Mouse (Mus musculus) kidney, adult 2 months (tissue): ENCODE data around the gene Klk8.

Source experiments
- CTCF ChIP-seq: fragments of 200-500 bp; conservative IDR thresholded peaks from 2 replicates; pipeline ENCODE4 v1.5.1; 2011; ENCODE audit warnings: low read depth, mild to moderate bottlenecking, control low read depth, low read length, moderate library complexity, mixed read lengths; ENCODE audit not compliant: insufficient read depth, insufficient read length
- POLR2A ChIP-seq: fragments of 200-500 bp; IDR thresholded peaks from one replicate; pipeline ENCODE4 v1.6.1; 2011; ENCODE audit warnings: low read depth, low read length, control low read depth

DNA sequence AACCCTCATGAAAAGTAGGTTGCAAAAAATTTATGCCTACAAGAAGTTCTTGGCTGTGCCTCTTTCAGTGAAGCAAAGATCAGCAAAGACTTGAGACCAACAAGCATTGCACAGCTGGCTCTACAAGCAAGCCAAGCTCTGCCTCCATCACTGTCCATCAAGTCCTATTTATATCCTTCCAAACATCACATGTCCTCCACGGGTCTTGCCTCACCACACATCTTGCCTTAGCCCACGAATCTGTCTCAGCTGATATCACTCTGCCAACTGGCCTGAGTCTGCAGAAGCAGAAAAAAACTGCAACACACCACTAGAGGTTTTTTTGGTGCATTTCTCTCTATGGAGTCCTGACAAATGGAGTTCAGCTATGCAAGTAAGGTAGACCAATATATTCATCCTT, 44.6 kb upstream of the Klk8 start:
- TF ChIP-seq POLR2A = no peak
- TF ChIP-seq CTCF = no peak
